Mouse (Mus musculus): ENCODE data around the gene Tmem185a. TPM values are rescaled to one million over a fixed set of nuclear protein-coding genes. Genes with fewer than 3 reads are reported as not detected.

Tmem185a gene
- polyA plus RNA-seq, 1 experiment = 49.3 TPM

Other genes with a start within 250 kb of the Tmem185a start
- 259 and 275 TPM in 2 replicates for gene Ids, start 112.1 kb downstream of the Tmem185a start, polyA plus RNA-seq (2012; rRNA removed)
- gene 1110012L19Rik, start 91.3 kb downstream of the Tmem185a start, polyA plus RNA-seq (2012; rRNA removed) = 15.8 and 17.4 TPM in 2 replicates

Data from cortical plate, adult 2 months (tissue).